ENCODE assay signal across 9 mouse cellular contexts in the genomic region with DNA sequence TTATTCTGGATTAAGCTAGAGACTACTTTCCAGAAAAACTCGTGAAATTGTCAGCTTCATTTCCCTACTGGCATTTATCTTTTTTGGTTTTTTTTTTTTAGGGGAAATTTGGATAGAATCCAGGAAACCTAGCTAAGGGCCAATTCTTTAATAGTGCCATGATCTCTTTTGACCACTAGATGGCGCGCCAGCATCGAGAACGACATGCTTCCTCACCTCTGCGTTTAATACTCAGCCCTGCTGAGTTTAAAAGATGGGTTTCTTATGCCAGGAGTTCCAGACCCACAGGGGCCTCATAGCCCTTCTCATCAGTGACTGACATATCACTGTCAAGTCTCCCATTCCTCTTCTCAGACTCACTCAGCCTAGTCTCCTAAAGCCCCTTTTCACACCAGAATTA. TPM values are rescaled to one million over a fixed set of nuclear protein-coding genes. Genes with fewer than 3 reads are reported as not detected.
DNase-seq lines count a peak whose midpoint lies in the region; ATAC-seq and TF ChIP-seq lines count a peak whose summit lies in the region.
"Had no signal": no experiment of that assay in that cellular context is flagged by ENCODE, and none has a peak within 500 bp of the region (broad histone marks: within the 10 kb centered on the region; RNA-seq: fewer than 3 reads in every experiment).

No protein-coding gene starts in this region.

- in situ Hi-C loops in Patski (cut with MboI; ENCODE audit: low pct_unique_long_range_greater_than_20kb), result loop anchor here (10.0 kb wide), 1 partner anchor 1177 kb away; a partner anchor contains a TSS

- H3K27me3 ChIP-seq in heart, postnatal 0 days (ENCODE audit: control insufficient read depth, insufficient read depth, low read length), result no peaks in the 10 kb centered on the region
- peaks cover 6% of the 10 kb centered on the region for H3K27me3 ChIP-seq in heart, embryonic 11.5 days (ENCODE audit: control insufficient read depth, insufficient read depth, low read length)
- peaks cover 3% of the 10 kb centered on the region for H3K27me3 ChIP-seq in Patski
- peaks cover 6% of the 10 kb centered on the region; the same call in 1 of the 2 replicates for H3K27me3 ChIP-seq in midbrain, embryonic 10.5 days (ENCODE audit: low read depth, poor library complexity, severe bottlenecking)
- H3K27me3 ChIP-seq in stomach, postnatal 0 days (ENCODE audit: control insufficient read depth, insufficient read depth, low read length), result no peaks in the 10 kb centered on the region

- no peaks in the 10 kb centered on the region for H3K36me3 ChIP-seq in heart, postnatal 0 days (replicated peaks; ENCODE audit: control insufficient read depth, insufficient read depth, low read length)
- H3K36me3 ChIP-seq in heart, embryonic 11.5 days (ENCODE audit: control insufficient read depth, insufficient read depth, low read length), result no peaks in the 10 kb centered on the region
- no peaks in the 10 kb centered on the region for H3K36me3 ChIP-seq in midbrain, embryonic 10.5 days
- no peaks in the 10 kb centered on the region for H3K36me3 ChIP-seq in stomach, postnatal 0 days (ENCODE audit: control insufficient read depth, insufficient read depth, low read length)
- H3K36me3 ChIP-seq: lung, embryonic 15.5 days had no signal

- WGBS in heart, postnatal 0 days, result 3% methylated on average over 6 of the region's 6 CpGs
- 2% methylated on average over 6 of the region's 6 CpGs for WGBS in heart, embryonic 11.5 days (ENCODE audit: insufficient replicate concordance)
- WGBS in midbrain, embryonic 10.5 days, result 4% methylated on average over 6 of the region's 6 CpGs
- WGBS in stomach, postnatal 0 days, result 1% methylated on average over 6 of the region's 6 CpGs

- H3K9me3 ChIP-seq in heart, postnatal 0 days (replicated peaks; ENCODE audit: control insufficient read depth, low read length), result no peaks in the 10 kb centered on the region
- H3K9me3 ChIP-seq in heart, embryonic 11.5 days (replicated peaks; ENCODE audit: control insufficient read depth, low read length), result no peaks in the 10 kb centered on the region
- H3K9me3 ChIP-seq in midbrain, embryonic 10.5 days (replicated peaks), result no peaks in the 10 kb centered on the region
- H3K9me3 ChIP-seq in stomach, postnatal 0 days (ENCODE audit: control insufficient read depth, low read length), result no peaks in the 10 kb centered on the region
- H3K9me3 ChIP-seq: lung, embryonic 15.5 days had no signal

- intact Hi-C loops in gastrocnemius, postnatal 14 days (cut with DNase I; ENCODE audit: low total_unique reads), result loop anchor here (5.0 kb wide), 1 partner anchor 299 kb away; no protein-coding TSS in a partner anchor

- POLR2A ChIA-PET in Patski (lab: Charles Lee), result no interaction called here

- H3K9ac ChIP-seq in heart, postnatal 0 days (replicated peaks; ENCODE audit: low read depth, low read length), result no peak overlapping the region
- H3K9ac ChIP-seq in heart, embryonic 11.5 days (ENCODE audit: low read depth, low read length), result no peak overlapping the region
- H3K9ac ChIP-seq in stomach, postnatal 0 days (ENCODE audit: low read length), result no peak overlapping the region
- H3K9ac ChIP-seq: lung, embryonic 15.5 days had no signal

- DNase-seq in heart, postnatal 0 days (ENCODE audit: low spot score), result peak; percentile 23
- no peak for DNase-seq in Patski (ENCODE audit: low read depth, low spot score)
- DNase-seq in cerebellum, postnatal 10 days, result peak; percentile 78 to 80
- DNase-seq in gastrocnemius, postnatal 14 days, result peak; percentile 41
- DNase-seq in layer of hippocampus, adult 9-11 months, result peak; percentile 8
- DNase-seq in midbrain, embryonic 10.5 days (ENCODE audit: low spot score), result peak; percentile 40
- DNase-seq in stomach, postnatal 0 days (ENCODE audit: low spot score), result peak; percentile 29

- ATAC-seq in heart, postnatal 0 days (ENCODE audit: insufficient read depth, low read depth), result no peak
- no peak for ATAC-seq in heart, embryonic 11.5 days (replicated peaks; ENCODE audit: insufficient number of reproducible peaks, low FRiP score, low TSS enrichment)
- no peak for ATAC-seq in Patski
- no peak for ATAC-seq in stomach, postnatal 0 days (ENCODE audit: low FRiP score, low TSS enrichment)

- H3K4me3 ChIP-seq in heart, postnatal 0 days (ENCODE audit: low read depth, low read length), result no peak overlapping the region
- no peak overlapping the region for H3K4me3 ChIP-seq in heart, embryonic 11.5 days (ENCODE audit: low read depth, low read length)
- H3K4me3 ChIP-seq in midbrain, embryonic 10.5 days, result no peak overlapping the region
- no peak overlapping the region for H3K4me3 ChIP-seq in stomach, postnatal 0 days (ENCODE audit: low read depth, low read length)
- H3K4me3 ChIP-seq: lung, embryonic 15.5 days had no signal

- TF ChIP-seq CTCF in heart, postnatal 0 days (IDR thresholded peaks at IDR 0.05; ENCODE audit: low read depth), result peak; percentile 66
- peak; percentile 78 for TF ChIP-seq CTCF in Patski (IDR thresholded peaks at IDR 0.05)
- peak; percentile 84 for TF ChIP-seq CTCF in stomach, postnatal 0 days (IDR thresholded peaks at IDR 0.05; ENCODE audit: low read depth)

- H3K4me1 ChIP-seq in heart, postnatal 0 days (ENCODE audit: control insufficient read depth, insufficient read depth), result no peaks in the 10 kb centered on the region
- H3K4me1 ChIP-seq in heart, embryonic 11.5 days (ENCODE audit: control insufficient read depth, insufficient read depth, low read length), result no peaks in the 10 kb centered on the region
- no peaks in the 10 kb centered on the region for H3K4me1 ChIP-seq in midbrain, embryonic 10.5 days
- no peaks in the 10 kb centered on the region for H3K4me1 ChIP-seq in stomach, postnatal 0 days (replicated peaks; ENCODE audit: control insufficient read depth, insufficient read depth)
- H3K4me1 ChIP-seq: lung, embryonic 15.5 days had no signal

- no peak overlapping the region for H3K27ac ChIP-seq in heart, postnatal 0 days (ENCODE audit: low read depth)
- H3K27ac ChIP-seq in heart, embryonic 11.5 days (ENCODE audit: low read depth, low read length), result no peak overlapping the region
- H3K27ac ChIP-seq in midbrain, embryonic 10.5 days (replicated peaks), result no peak overlapping the region
- no peak overlapping the region for H3K27ac ChIP-seq in stomach, postnatal 0 days (replicated peaks)
- H3K27ac ChIP-seq: lung, embryonic 15.5 days had no signal

- no peak overlapping the region for H3K4me2 ChIP-seq in heart, postnatal 0 days (ENCODE audit: low read depth, low read length)
- no peak overlapping the region for H3K4me2 ChIP-seq in heart, embryonic 11.5 days
- no peak overlapping the region for H3K4me2 ChIP-seq in stomach, postnatal 0 days (replicated peaks; ENCODE audit: low read depth)
- H3K4me2 ChIP-seq: lung, embryonic 15.5 days had no signal

- TF ChIP-seq EP300 in heart, postnatal 0 days (IDR thresholded peaks at IDR 0.05; ENCODE audit: low read depth), result no peak
- no peak for TF ChIP-seq EP300 in stomach, postnatal 0 days (optimal IDR thresholded peaks at IDR 0.05)

- CTCF ChIA-PET in Patski (lab: Charles Lee), result interaction anchor here (1.0 to 2.6 kb wide), 5 partner anchors 13 to 1177 kb away, joined by 3 to 17 read pairs (median 4); a partner anchor contains a TSS

RNA-seq across cellular contexts. Expression of a gene that starts 15.5 kb away (rescaled TPM):
- total RNA-seq in heart, postnatal 0 days (2014; rRNA removed; ENCODE audit: low replicate concordance), result not detected in 2 replicates
- polyA plus RNA-seq in heart, postnatal 0 days (2015; fragmentation: Nextera tagmentation; extraction: Ambion mirVana), result 0.14 TPM in 1 of 2 replicates, not detected in the other
- 0.74 and 1.1 TPM in 2 replicates for polyA plus RNA-seq in heart, embryonic 11.5 days (2014; fragmentation: Nextera tagmentation; extraction: Ambion mirVana)
- 0.04 TPM for polyA plus RNA-seq in Patski (2021)
- 1 to 10 TPM; 1.8 to 3.1 TPM for total RNA-seq in gastrocnemius, postnatal 14 days (2021)
- 2.9 and 4.0 TPM in 2 replicates for polyA plus RNA-seq in midbrain, embryonic 10.5 days (2016; fragmentation: Nextera tagmentation; extraction: Ambion mirVana)
- 0.11 and 0.34 TPM in 2 replicates for polyA plus RNA-seq in stomach, postnatal 0 days (2015; fragmentation: Nextera tagmentation; extraction: Ambion mirVana)
